Mouse (Mus musculus) embryonic facial prominence, embryonic 12.5 days (tissue): ENCODE data around the gene Cluh. TPM values are rescaled to one million over a fixed set of nuclear protein-coding genes. Genes with fewer than 3 reads are reported as not detected.

Experiments used
- ATAC-seq: fragments of 200-750 bp; cut with Nextera tagmentation; 2 replicates; pipeline ENCODE4 v1.8.0; 2017; ENCODE audit not compliant: insufficient number of reproducible peaks, insufficient read depth, low FRiP score, low TSS enrichment
- H3K27ac ChIP-seq: fragments of 300-500 bp; sonication (generic); 2 replicates; pipeline ENCODE4 v1.5.1; 2016; ENCODE audit warnings: mild to moderate bottlenecking
- H3K27me3 ChIP-seq: fragments of 300-500 bp; sonication (generic); 2 replicates; pipeline ENCODE4 v1.6.1; 2016; ENCODE audit warnings: mild to moderate bottlenecking, moderate library complexity
- H3K36me3 ChIP-seq: fragments of 300-500 bp; sonication (generic); 2 replicates; pipeline ENCODE4 v1.6.1; 2016; ENCODE audit warnings: mild to moderate bottlenecking
- H3K4me1 ChIP-seq: fragments of 300-500 bp; sonication (generic); 2 replicates; pipeline ENCODE4 v1.6.1; 2016
- H3K4me2 ChIP-seq: fragments of 300-500 bp; sonication (generic); replicated peaks from 2 replicates; pipeline ENCODE4 v1.6.1; 2016; ENCODE audit warnings: mild to moderate bottlenecking, moderate library complexity
- H3K4me3 ChIP-seq: fragments of 300-500 bp; sonication (generic); 2 replicates; pipeline ENCODE4 v1.5.1; 2016; ENCODE audit warnings: mild to moderate bottlenecking
- H3K9ac ChIP-seq: fragments of 300-500 bp; sonication (generic); 2 replicates; pipeline ENCODE4 v1.6.1; 2016; ENCODE audit warnings: mild to moderate bottlenecking, moderate library complexity
- H3K9me3 ChIP-seq: fragments of 300-500 bp; sonication (generic); 2 replicates; pipeline ENCODE4 v1.6.1; 2016; ENCODE audit warnings: mild to moderate bottlenecking, moderate library complexity
- WGBS: fragments of 180-500 bp; shearing (Covaris S2); methylation state at CpG from one replicate; pipeline ENCODE4 v1.1.7; 2016; 5-methylcytosine and 5-hydroxymethylcytosine counted together
- polyA plus RNA-seq: library from polyadenylated mRNA; unstranded; fragments of >200 nt; fragmentation: Nextera tagmentation; extraction: Ambion mirVana; gene quantifications from 2 replicates; pipeline ENCODE4 v1.2.1, GENCODE M21; 2016

Cluh gene
- polyA plus RNA-seq, 1 experiment from 2014 or later, result 24.4 TPM

DNA sequence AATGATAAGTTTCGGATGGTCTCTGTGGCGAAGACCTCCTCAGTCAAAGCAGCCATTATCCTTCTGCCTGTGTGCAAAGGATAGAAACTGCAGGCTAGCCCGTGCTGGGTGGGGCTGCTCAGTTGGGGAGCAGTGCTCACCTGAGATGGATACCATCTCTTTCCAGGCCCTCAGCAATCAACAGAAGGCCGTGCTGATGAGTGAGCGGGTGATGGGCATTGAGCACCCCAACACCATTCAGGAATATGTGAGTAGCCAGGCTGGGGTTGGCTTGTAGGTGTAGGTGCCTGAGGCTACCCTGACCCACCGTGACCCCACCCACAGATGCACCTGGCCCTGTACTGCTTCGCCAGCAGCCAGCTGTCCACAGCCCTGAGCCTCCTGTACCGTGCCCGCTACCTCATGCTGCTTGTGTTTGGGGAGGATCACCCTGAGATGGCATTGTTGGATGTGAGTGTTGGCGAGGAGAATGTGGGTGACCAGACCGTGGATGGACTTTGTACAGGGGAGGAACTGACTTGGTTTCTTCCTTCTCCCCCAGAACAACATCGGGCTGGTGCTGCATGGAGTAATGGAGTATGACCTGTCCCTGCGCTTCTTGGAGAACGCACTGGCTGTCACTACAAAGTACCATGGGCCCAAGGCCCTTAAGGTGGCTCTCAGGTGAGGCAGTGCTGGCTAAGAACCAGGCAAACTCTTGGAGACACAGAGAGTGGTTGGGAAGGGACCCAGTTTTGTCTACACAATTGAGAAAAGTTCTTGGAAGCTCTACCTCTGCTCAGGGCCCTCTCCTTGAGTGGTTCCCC, 17.7 kb downstream of the Cluh start:
- H3K4me3 ChIP-seq, result no peak overlapping the region
- no peak overlapping the region for H3K4me2 ChIP-seq
- H3K9me3 ChIP-seq, result no peaks in the 10 kb centered on the region
- no peaks in the 10 kb centered on the region for H3K4me1 ChIP-seq
- 93% methylated on average over 14 of the region's 14 CpGs for WGBS
- no peaks in the 10 kb centered on the region for H3K27me3 ChIP-seq
- H3K9ac ChIP-seq, result no peak overlapping the region
- no peak overlapping the region for H3K27ac ChIP-seq
- H3K36me3 ChIP-seq, result peaks cover 81% of the 10 kb centered on the region
- no peak for ATAC-seq

DNA sequence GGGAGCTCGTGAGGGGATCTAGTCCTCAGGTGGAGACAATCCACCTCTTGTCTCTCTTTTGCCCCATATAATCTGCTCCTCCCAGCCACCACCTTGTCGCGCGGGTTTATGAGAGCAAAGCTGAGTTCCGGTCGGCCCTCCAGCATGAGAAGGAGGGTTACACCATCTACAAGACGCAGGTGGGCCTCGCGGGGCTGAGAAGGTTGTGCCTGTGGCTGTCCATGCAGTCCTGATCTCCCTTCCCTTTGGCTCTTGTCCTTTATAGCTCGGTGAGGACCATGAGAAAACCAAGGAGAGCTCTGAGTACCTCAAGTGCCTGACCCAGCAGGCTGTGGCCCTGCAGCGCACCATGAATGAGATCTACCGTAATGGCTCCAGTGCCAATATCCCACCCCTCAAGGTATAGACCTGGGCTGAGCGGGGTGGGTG, 18.3 kb downstream of the Cluh start:
- H3K4me3 ChIP-seq, result no peak overlapping the region
- ATAC-seq, result no peak
- H3K4me2 ChIP-seq, result no peak overlapping the region
- 94% methylated on average over 13 of the region's 13 CpGs for WGBS
- H3K36me3 ChIP-seq, result peaks cover 75% of the 10 kb centered on the region
- H3K4me1 ChIP-seq, result no peaks in the 10 kb centered on the region
- no peaks in the 10 kb centered on the region for H3K27me3 ChIP-seq
- no peak overlapping the region for H3K27ac ChIP-seq
- no peaks in the 10 kb centered on the region for H3K9me3 ChIP-seq
- no peak overlapping the region for H3K9ac ChIP-seq

- Histone ChIP-seq H3K4me1 (no peaks in the 10 kb centered on the region), H3K4me2 (no peak overlapping the region), H3K9me3 (no peaks in the 10 kb centered on the region), H3K27ac (no peak overlapping the region), H3K36me3 (peaks cover 71% of the 10 kb centered on the region), H3K9ac (no peak overlapping the region), H3K27me3 (no peaks in the 10 kb centered on the region), H3K4me3 (no peak overlapping the region)
- ATAC-seq, result no peak
- 88% methylated on average over 5 of the region's 5 CpGs for WGBS
Measured at GRCm38 (mm10) chr11:74668466-74668865, 19.2 kb downstream of the Cluh start.

DNA sequence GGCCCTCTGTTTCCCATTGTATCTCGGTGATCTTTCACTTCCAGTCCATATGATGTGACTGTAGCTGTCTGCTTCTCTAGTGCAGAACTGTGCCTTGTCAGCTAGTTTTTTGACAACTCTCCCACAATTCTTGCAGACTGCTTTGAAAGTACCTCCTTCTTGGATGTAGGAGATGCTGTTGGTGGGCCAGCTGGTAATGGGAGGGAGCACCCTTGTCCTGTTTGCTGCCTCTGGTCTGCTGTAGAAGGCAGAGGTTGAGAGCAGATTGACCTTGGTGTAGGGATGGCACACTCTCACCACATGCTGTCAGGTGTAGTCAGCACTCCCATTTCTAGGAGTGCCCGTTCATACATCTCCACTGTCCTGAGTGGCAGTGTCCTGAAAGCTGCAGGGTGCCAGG, 19.7 kb downstream of the Cluh start:
- Histone ChIP-seq H3K4me2 (no peak overlapping the region), H3K4me3 (no peak overlapping the region), H3K9me3 (no peaks in the 10 kb centered on the region), H3K27ac (no peak overlapping the region), H3K27me3 (no peaks in the 10 kb centered on the region), H3K9ac (no peak overlapping the region), H3K4me1 (no peaks in the 10 kb centered on the region), H3K36me3 (peaks cover 66% of the 10 kb centered on the region)
- no peak for ATAC-seq
- WGBS, result 88% methylated on average over 2 of the region's 2 CpGs

GRCm38 (mm10) chr11:74670151-74670550, 20.9 kb downstream of the Cluh start:
- no peak overlapping the region for H3K4me3 ChIP-seq
- H3K9ac ChIP-seq, result no peak overlapping the region
- no peak overlapping the region for H3K27ac ChIP-seq
- H3K9me3 ChIP-seq, result no peaks in the 10 kb centered on the region
- no peak for ATAC-seq
- H3K36me3 ChIP-seq, result peaks cover 64% of the 10 kb centered on the region
- no peaks in the 10 kb centered on the region for H3K4me1 ChIP-seq
- no peak overlapping the region for H3K4me2 ChIP-seq
- no peaks in the 10 kb centered on the region for H3K27me3 ChIP-seq

DNA sequence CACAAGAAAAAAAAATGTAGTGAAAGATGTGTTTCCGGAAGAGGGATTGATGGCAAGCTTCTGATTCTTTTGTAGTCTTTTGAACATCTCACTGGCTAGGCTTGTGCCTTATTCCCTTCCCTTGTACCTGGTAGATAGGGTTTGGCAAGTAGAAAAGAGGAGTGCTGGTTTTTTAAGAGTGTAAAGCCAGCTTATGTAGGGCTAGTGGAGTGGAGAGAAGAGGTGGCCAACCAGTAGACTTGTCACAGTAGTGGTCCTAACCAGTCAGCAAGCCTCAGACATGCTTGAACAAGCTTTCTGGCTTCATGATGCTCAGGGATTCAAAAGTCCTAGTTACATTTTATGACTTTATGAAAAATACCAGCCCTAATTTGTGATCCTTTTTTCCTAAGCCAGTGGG, 21.7 kb downstream of the Cluh start:
- Histone ChIP-seq H3K9ac (no peak overlapping the region), H3K4me1 (no peaks in the 10 kb centered on the region), H3K9me3 (no peaks in the 10 kb centered on the region), H3K4me2 (no peak overlapping the region), H3K27me3 (no peaks in the 10 kb centered on the region), H3K36me3 (peaks cover 58% of the 10 kb centered on the region), H3K27ac (no peak overlapping the region), H3K4me3 (no peak overlapping the region)
- 87% methylated on average over 1 of the region's 1 CpGs for WGBS
- no peak for ATAC-seq

DNA sequence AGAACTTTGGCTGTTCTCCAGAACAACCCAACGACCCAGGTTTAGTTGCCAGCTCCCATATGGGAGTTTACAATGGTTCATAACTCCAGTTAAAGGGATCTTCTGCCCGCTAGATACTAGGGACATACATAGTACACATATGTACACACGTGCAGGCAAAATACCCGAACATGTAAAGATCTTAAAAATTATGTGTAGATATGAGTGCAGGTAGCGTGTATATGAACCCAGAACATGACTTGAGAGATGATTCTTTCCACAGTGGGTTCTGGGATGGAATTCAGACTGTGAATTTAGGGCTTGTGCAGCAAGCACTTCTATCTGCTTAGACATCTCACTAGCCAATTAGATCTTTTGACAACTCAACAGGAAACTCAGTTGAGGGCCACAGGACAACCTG, 22.5 kb downstream of the Cluh start:
- H3K36me3 ChIP-seq, result peaks cover 54% of the 10 kb centered on the region

DNA sequence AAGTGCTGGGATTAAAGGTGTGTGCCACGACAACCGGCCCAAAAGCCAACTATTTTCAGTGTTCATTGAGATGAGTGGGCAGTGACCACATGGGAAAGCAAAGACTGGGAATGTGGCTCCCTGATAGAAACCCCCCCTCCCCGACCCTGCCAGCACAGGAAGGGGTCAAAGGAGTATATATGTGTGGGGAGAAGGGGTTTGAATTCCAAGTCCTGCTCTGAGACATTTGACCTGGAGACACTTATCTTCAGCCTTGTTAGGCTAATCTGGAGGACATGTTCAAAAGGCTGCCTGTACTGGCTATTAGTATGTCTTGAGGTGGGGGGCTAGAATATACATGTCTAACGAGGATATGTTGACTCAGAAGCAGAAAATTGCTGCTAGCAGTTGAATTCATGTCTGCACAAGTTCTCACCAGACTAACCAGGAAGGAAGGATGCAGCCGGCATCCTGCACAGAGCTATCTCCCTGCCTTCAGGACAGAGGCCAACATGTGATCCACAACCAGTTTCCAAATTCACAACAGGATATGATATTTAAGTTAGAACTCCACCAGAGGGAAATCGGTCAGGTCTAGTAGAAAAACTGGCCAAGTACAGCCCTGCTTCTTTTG, 23.7 kb downstream of the Cluh start:
- H3K36me3 ChIP-seq, result peaks cover 52% of the 10 kb centered on the region
- H3K27me3 ChIP-seq, result no peaks in the 10 kb centered on the region
- H3K4me2 ChIP-seq, result no peak overlapping the region
- no peaks in the 10 kb centered on the region for H3K4me1 ChIP-seq
- no peak overlapping the region for H3K27ac ChIP-seq
- ATAC-seq, result no peak
- H3K9me3 ChIP-seq, result no peaks in the 10 kb centered on the region
- 84% methylated on average over 6 of the region's 6 CpGs for whole genome bisulfite sequencing
- no peak overlapping the region for H3K9ac ChIP-seq
- no peak overlapping the region for H3K4me3 ChIP-seq

More for the DNA sequence above, 22.5 kb downstream of the Cluh start:
- 92% methylated on average over 5 of the region's 5 CpGs for WGBS
- no peak overlapping the region for H3K4me3 ChIP-seq
- H3K4me2 ChIP-seq, result no peak overlapping the region
- no peak for ATAC-seq
- H3K27me3 ChIP-seq, result no peaks in the 10 kb centered on the region
- no peak overlapping the region for H3K27ac ChIP-seq
- H3K9ac ChIP-seq, result no peak overlapping the region
- H3K9me3 ChIP-seq, result no peaks in the 10 kb centered on the region
- H3K4me1 ChIP-seq, result no peaks in the 10 kb centered on the region

- Histone ChIP-seq H3K9ac (no peak overlapping the region), H3K36me3 (peaks cover 52% of the 10 kb centered on the region), H3K4me3 (no peak overlapping the region), H3K27me3 (no peaks in the 10 kb centered on the region), H3K9me3 (no peaks in the 10 kb centered on the region), H3K27ac (no peak overlapping the region), H3K4me1 (no peaks in the 10 kb centered on the region), H3K4me2 (no peak overlapping the region)
- ATAC-seq, result no peak
- 76% methylated on average over 1 of the region's 1 CpGs for WGBS
Measured at GRCm38 (mm10) chr11:74673561-74673960, 24.3 kb downstream of the Cluh start.

DNA sequence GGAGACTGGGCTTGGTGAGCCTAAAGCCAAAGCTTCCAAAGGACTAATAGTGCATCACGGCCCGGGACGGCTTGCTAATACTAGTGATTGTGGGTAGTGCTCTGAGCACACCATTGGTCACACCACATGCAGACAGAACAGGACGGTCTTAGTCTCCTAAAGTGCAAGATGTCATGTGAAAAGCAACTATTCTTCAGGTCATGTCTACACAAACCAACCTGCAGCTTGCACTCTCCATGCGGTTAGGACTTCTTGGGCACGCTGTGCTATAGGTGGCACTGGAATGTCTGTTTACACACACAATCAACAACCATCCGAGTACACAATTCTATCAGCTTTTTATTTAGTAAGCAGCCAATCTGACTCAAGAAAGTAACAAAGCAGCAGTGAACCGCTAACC, 25.4 kb downstream of the Cluh start:
- H3K27me3 ChIP-seq, result no peaks in the 10 kb centered on the region
- WGBS, result 94% methylated on average over 8 of the region's 8 CpGs
- no peaks in the 10 kb centered on the region for H3K9me3 ChIP-seq
- ATAC-seq, result no peak
- H3K4me3 ChIP-seq, result no peak overlapping the region
- H3K36me3 ChIP-seq, result peaks cover 50% of the 10 kb centered on the region
- no peak overlapping the region for H3K4me2 ChIP-seq
- no peak overlapping the region for H3K27ac ChIP-seq
- no peaks in the 10 kb centered on the region for H3K4me1 ChIP-seq
- no peak overlapping the region for H3K9ac ChIP-seq

DNA sequence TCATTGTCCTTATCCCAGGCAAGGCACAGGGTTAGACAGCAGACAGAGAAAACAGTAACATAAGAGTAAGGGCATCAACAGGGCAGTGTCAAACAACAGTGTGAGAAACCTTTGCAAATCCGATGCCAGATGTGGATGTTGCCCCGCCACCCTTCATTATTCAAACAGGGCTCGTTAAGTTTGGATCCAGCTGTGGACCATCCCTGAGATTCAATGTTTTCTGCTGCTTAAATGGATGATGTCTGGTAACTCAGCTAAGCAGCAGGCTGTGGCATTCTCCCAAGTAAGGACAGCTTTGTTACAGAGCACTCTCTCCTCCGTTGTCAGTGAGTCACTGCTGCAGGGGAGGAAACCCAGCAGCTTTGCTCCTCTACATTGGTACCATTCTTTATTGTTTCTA, 25.9 kb downstream of the Cluh start:
- no peaks in the 10 kb centered on the region for H3K4me1 ChIP-seq
- no peak overlapping the region for H3K4me3 ChIP-seq
- no peak for ATAC-seq
- H3K9ac ChIP-seq, result no peak overlapping the region
- H3K4me2 ChIP-seq, result no peak overlapping the region
- H3K27ac ChIP-seq, result no peak overlapping the region
- H3K9me3 ChIP-seq, result no peaks in the 10 kb centered on the region
- H3K36me3 ChIP-seq, result peaks cover 50% of the 10 kb centered on the region
- H3K27me3 ChIP-seq, result no peaks in the 10 kb centered on the region
- WGBS, result 89% methylated on average over 4 of the region's 4 CpGs

- Histone ChIP-seq H3K27me3 (no peaks in the 10 kb centered on the region), H3K36me3 (peaks cover 24% of the 10 kb centered on the region), H3K4me3 (no peak overlapping the region), H3K4me1 (no peaks in the 10 kb centered on the region), H3K27ac (no peak overlapping the region), H3K9ac (no peak overlapping the region), H3K4me2 (no peak overlapping the region), H3K9me3 (no peaks in the 10 kb centered on the region)
- ATAC-seq, result no peak
- WGBS, result 69% methylated on average over 1 of the region's 1 CpGs
Measured at GRCm38 (mm10) chr11:74692151-74692550, 42.9 kb downstream of the Cluh start.
